9 mouse cellular contexts compared by ENCODE assay signal in genomic region chr1:138835355-138835900, GRCm38 (mm10). TPM values are rescaled to one million over a fixed set of nuclear protein-coding genes. Genes with fewer than 3 reads are reported as not detected.
DNase-seq lines count a peak whose midpoint lies in the region; ATAC-seq and TF ChIP-seq lines count a peak whose summit lies in the region.
"Had no signal": no experiment of that assay in that cellular context is flagged by ENCODE, and none has a peak within 500 bp of the region (broad histone marks: within the 10 kb centered on the region; RNA-seq: fewer than 3 reads in every experiment).

No protein-coding gene starts in this region.

- H3K9me3 ChIP-seq in heart, embryonic 11.5 days (replicated peaks; ENCODE audit: control insufficient read depth, low read length): no peaks in the 10 kb centered on the region
- no peaks in the 10 kb centered on the region for H3K9me3 ChIP-seq in limb, embryonic 11.5 days (ENCODE audit: control insufficient read depth, low read length)
- no peaks in the 10 kb centered on the region for H3K9me3 ChIP-seq in heart, embryonic 12.5 days (replicated peaks)

- H3K79me2 ChIP-seq in heart, adult 2 months (replicated peaks; ENCODE audit: control insufficient read depth, insufficient read depth, low read length): no peaks in the 10 kb centered on the region

- WGBS in heart, adult 2 months: 2% methylated on average over 3 of the region's 3 CpGs
- 2% methylated on average over 3 of the region's 3 CpGs for WGBS in heart, embryonic 11.5 days (ENCODE audit: insufficient replicate concordance)
- WGBS in limb, embryonic 11.5 days: 3% methylated on average over 3 of the region's 3 CpGs
- 6% methylated on average over 3 of the region's 3 CpGs for WGBS in heart, embryonic 12.5 days

- H3K27ac ChIP-seq in heart, adult 2 months: no peak overlapping the region
- H3K27ac ChIP-seq in heart, embryonic 11.5 days (ENCODE audit: low read depth, low read length): no peak overlapping the region
- no peak overlapping the region for H3K27ac ChIP-seq in limb, embryonic 11.5 days (replicated peaks; ENCODE audit: low read depth, low read length)
- H3K27ac ChIP-seq in heart, embryonic 12.5 days (ENCODE audit: poor library complexity, severe bottlenecking): no peak overlapping the region

- no peaks in the 10 kb centered on the region for H3K36me3 ChIP-seq in heart, adult 2 months (ENCODE audit: control insufficient read depth, insufficient read depth, low read length)
- H3K36me3 ChIP-seq in heart, embryonic 11.5 days (ENCODE audit: control insufficient read depth, insufficient read depth, low read length): no peaks in the 10 kb centered on the region
- no peaks in the 10 kb centered on the region for H3K36me3 ChIP-seq in limb, embryonic 11.5 days (ENCODE audit: control insufficient read depth, insufficient read depth, low read length)
- H3K36me3 ChIP-seq in heart, embryonic 12.5 days: no peaks in the 10 kb centered on the region

- no peak for TF ChIP-seq POLR2A in heart, adult 2 months (IDR thresholded peaks at IDR 0.05; ENCODE audit: insufficient read depth, low read depth, low read length)

- no peak overlapping the region for H3K4me3 ChIP-seq in heart, adult 2 months
- H3K4me3 ChIP-seq in heart, embryonic 11.5 days (ENCODE audit: low read depth, low read length): no peak overlapping the region
- no peak overlapping the region for H3K4me3 ChIP-seq in limb, embryonic 11.5 days (ENCODE audit: low read depth, low read length)
- H3K4me3 ChIP-seq in heart, embryonic 12.5 days: no peak overlapping the region

- H3K27me3 ChIP-seq in heart, adult 2 months (ENCODE audit: control insufficient read depth, insufficient read depth, low read length): peaks cover 24% of the 10 kb centered on the region
- H3K27me3 ChIP-seq in heart, embryonic 11.5 days (ENCODE audit: control insufficient read depth, insufficient read depth, low read length): peaks cover 57% of the 10 kb centered on the region
- peaks cover 3% of the 10 kb centered on the region; the same call in 1 of the 2 replicates for H3K27me3 ChIP-seq in limb, embryonic 11.5 days (ENCODE audit: control insufficient read depth, insufficient read depth, low read length)
- peaks cover 65% of the 10 kb centered on the region for H3K27me3 ChIP-seq in heart, embryonic 12.5 days (replicated peaks)

- no peak for ATAC-seq in heart, embryonic 11.5 days (replicated peaks; ENCODE audit: insufficient number of reproducible peaks, low FRiP score, low TSS enrichment)
- ATAC-seq in limb, embryonic 11.5 days (ENCODE audit: insufficient number of reproducible peaks, low FRiP score, low TSS enrichment, low read depth): no peak
- no peak for ATAC-seq in heart, embryonic 12.5 days (ENCODE audit: insufficient number of reproducible peaks, low FRiP score)

- DNase-seq in heart, adult 2 months: no peak
- DNase-seq in B cell, adult 2 months: peak; percentile 34 to 38
- peak; percentile 65 for DNase-seq in cerebellum, adult 9-10 months
- DNase-seq in limb, embryonic 11.5 days (ENCODE audit: low spot score): no peak
- no peak for DNase-seq in spleen, postnatal 14 days (ENCODE audit: low spot score in 2 of 2)
- DNase-seq in c-Kit-positive CD71-positive TER-119-positive erythroid progenitor cells, embryonic 14.5 days (ENCODE audit: low spot score): no peak

- peak; percentile 87 for TF ChIP-seq CTCF in heart, adult 2 months (IDR thresholded peaks at IDR 0.05)

- intact Hi-C loops in heart, adult 2 months (cut with DNase I): loop anchor here (1.0 to 10.0 kb wide), 5 partner anchors 127 to 511 kb away; partner anchors contain the start of gene Dennd1b

- no peak overlapping the region for H3K4me2 ChIP-seq in heart, embryonic 11.5 days
- H3K4me2 ChIP-seq in limb, embryonic 11.5 days (ENCODE audit: low read depth, severe bottlenecking): peak overlapping the region; percentile 51; the same call in 1 of the 2 replicates
- H3K4me2 ChIP-seq in heart, embryonic 12.5 days: no peak overlapping the region

- no peak overlapping the region for H3K9ac ChIP-seq in heart, adult 2 months (ENCODE audit: low read depth, low read length)
- no peak overlapping the region for H3K9ac ChIP-seq in heart, embryonic 11.5 days (ENCODE audit: low read depth, low read length)
- H3K9ac ChIP-seq in limb, embryonic 11.5 days (ENCODE audit: low read length): no peak overlapping the region
- H3K9ac ChIP-seq in heart, embryonic 12.5 days: no peak overlapping the region

- TF ChIP-seq EP300 in heart, adult 2 months (IDR thresholded peaks at IDR 0.05; ENCODE audit: insufficient read depth, low read depth, low read length): no peak

- H3K4me1 ChIP-seq in heart, adult 2 months (ENCODE audit: control insufficient read depth, insufficient read depth, low read length): no peaks in the 10 kb centered on the region
- no peaks in the 10 kb centered on the region for H3K4me1 ChIP-seq in heart, embryonic 11.5 days (ENCODE audit: control insufficient read depth, insufficient read depth, low read length)
- peaks cover 12% of the 10 kb centered on the region for H3K4me1 ChIP-seq in limb, embryonic 11.5 days (ENCODE audit: control insufficient read depth, insufficient read depth, low read length)
- H3K4me1 ChIP-seq in heart, embryonic 12.5 days (replicated peaks): 0 out of 2 replicates have a peak, but pooled peaks cover 4% of the 10 kb centered on the region

RNA-seq across cellular contexts. Expression of gene Lhx9, which starts 12.9 kb away (rescaled TPM):
- not detected for total RNA-seq in heart, adult 2 months (2021)
- polyA plus RNA-seq in heart, adult 2 months (2012; rRNA removed): not detected in 2 replicates
- polyA plus RNA-seq in heart, embryonic 11.5 days (2014; fragmentation: Nextera tagmentation; extraction: Ambion mirVana): 2.0 and 2.5 TPM in 2 replicates
- 108 and 116 TPM in 2 replicates for polyA plus RNA-seq in limb, embryonic 11.5 days (2014; fragmentation: Nextera tagmentation; extraction: Ambion mirVana)
- 1.0 and 1.2 TPM in 2 replicates for polyA plus RNA-seq in heart, embryonic 12.5 days (2016; fragmentation: Nextera tagmentation; extraction: Ambion mirVana)
- total RNA-seq: heart, adult 18-20 months had no signal

RNA-seq across cellular contexts. Expression of gene 2310009B15Rik, which starts 21.2 kb away (rescaled TPM):
- total RNA-seq in heart, adult 2 months (2021): 1 to 10 TPM; 8.0 to 8.3 TPM
- polyA plus RNA-seq in heart, adult 2 months (2012; rRNA removed): 12.2 and 13.1 TPM in 2 replicates
- 27.4 and 28.1 TPM in 2 replicates for polyA plus RNA-seq in heart, embryonic 11.5 days (2014; fragmentation: Nextera tagmentation; extraction: Ambion mirVana)
- 54.2 and 60.4 TPM in 2 replicates for polyA plus RNA-seq in limb, embryonic 11.5 days (2014; fragmentation: Nextera tagmentation; extraction: Ambion mirVana)
- polyA plus RNA-seq in heart, embryonic 12.5 days (2016; fragmentation: Nextera tagmentation; extraction: Ambion mirVana): 26.6 and 31.3 TPM in 2 replicates

Comparison
In these comparisons a context has a peak if more than half of its experiments do, and no peak if none do; other contexts are left out.
1. DNase-seq: peak in B cell, adult 2 months (2 of 2) and cerebellum, adult 9-10 months (single experiment); none in heart, adult 2 months (0 of 2), limb, embryonic 11.5 days (single experiment), spleen, postnatal 14 days (0 of 2) and c-Kit-positive CD71-positive TER-119-positive erythroid progenitor cells, embryonic 14.5 days (single experiment).
2. RNA of gene Lhx9, which starts 12.9 kb away (polyA plus RNA-seq): 108 to 116 TPM in limb, embryonic 11.5 days; 2.0 to 2.5 TPM in heart, embryonic 11.5 days, 1.0 to 1.2 TPM in heart, embryonic 12.5 days and not detected in heart, adult 2 months; every median in the first group is over 10 times any median in the second.